Mouse (Mus musculus) stomach, postnatal 0 days (tissue): Measurements from ENCODE around the gene Opcml. TPM values are rescaled to one million over a fixed set of nuclear protein-coding genes. Genes with fewer than 3 reads are reported as not detected.

Experiments used
- ATAC-seq: fragments of 200-750 bp; cut with Nextera tagmentation; 2 replicates; pipeline ENCODE4 v1.8.0; 2017; ENCODE audit not compliant: low FRiP score, low TSS enrichment
- DNase-seq: peaks from one replicate; pipeline ENCODE4 v3.0.0-alpha.2; 2016; ENCODE audit warnings: low spot score
- H3K27ac ChIP-seq: fragments of 300-500 bp; sonication (generic); replicated peaks from 2 replicates; pipeline ENCODE4 v1.5.1; 2014; ENCODE audit warnings: mild to moderate bottlenecking, control low read depth
- H3K27me3 ChIP-seq: fragments of 300-500 bp; sonication (generic); 2 replicates; pipeline ENCODE4 v1.6.1; 2014; ENCODE audit warnings: low read length; ENCODE audit not compliant: control insufficient read depth, insufficient read depth
- H3K36me3 ChIP-seq: fragments of 300-500 bp; sonication (generic); 2 replicates; pipeline ENCODE4 v1.6.1; 2014; ENCODE audit warnings: low read length, mixed read lengths; ENCODE audit not compliant: control insufficient read depth, insufficient read depth
- H3K4me1 ChIP-seq: fragments of 300-500 bp; sonication (generic); replicated peaks from 2 replicates; pipeline ENCODE4 v1.6.1; 2014; ENCODE audit warnings: antibody characterized with exemption; ENCODE audit not compliant: control insufficient read depth, insufficient read depth
- H3K4me2 ChIP-seq: fragments of 300-500 bp; sonication (generic); replicated peaks from 2 replicates; pipeline ENCODE4 v1.6.1; 2014; ENCODE audit warnings: low read depth, mild to moderate bottlenecking, control low read depth, moderate library complexity
- H3K4me3 ChIP-seq: fragments of 300-500 bp; sonication (generic); 2 replicates; pipeline ENCODE4 v1.5.1; 2014; ENCODE audit warnings: low read depth, low read length, control low read depth
- H3K9ac ChIP-seq: fragments of 300-500 bp; sonication (generic); 2 replicates; pipeline ENCODE4 v1.6.1; 2014; ENCODE audit warnings: mild to moderate bottlenecking, low read length, control low read depth, mixed read lengths
- H3K9me3 ChIP-seq: fragments of 300-500 bp; sonication (generic); 2 replicates; pipeline ENCODE4 v1.6.1; 2016; ENCODE audit warnings: low read length; ENCODE audit not compliant: control insufficient read depth
- CTCF ChIP-seq: IDR thresholded peaks from 2 replicates; pipeline ENCODE4 v1.5.1; 2016; ENCODE audit warnings: antibody characterized with exemption, low read depth, mild to moderate bottlenecking, moderate library complexity
- EP300 ChIP-seq: optimal IDR thresholded peaks from 2 replicates; pipeline ENCODE3; 2016; ENCODE audit warnings: antibody characterized with exemption
- WGBS: fragments of 180-500 bp; shearing (Covaris S2); extraction: QIAGEN DNeasy Blood & Tissue Kit; methylation state at CpG from one replicate; pipeline ENCODE4 v1.1.7; 2014; 5-methylcytosine and 5-hydroxymethylcytosine counted together
- polyA plus RNA-seq: library from polyadenylated mRNA; unstranded; fragments of >200 nt; fragmentation: Nextera tagmentation; extraction: Ambion mirVana; gene quantifications from 2 replicates; pipeline ENCODE4 v1.2.1, GENCODE M21; 2015

Opcml gene
- polyA plus RNA-seq, 1 experiment from 2014 or later: 1.1 TPM

DNA sequence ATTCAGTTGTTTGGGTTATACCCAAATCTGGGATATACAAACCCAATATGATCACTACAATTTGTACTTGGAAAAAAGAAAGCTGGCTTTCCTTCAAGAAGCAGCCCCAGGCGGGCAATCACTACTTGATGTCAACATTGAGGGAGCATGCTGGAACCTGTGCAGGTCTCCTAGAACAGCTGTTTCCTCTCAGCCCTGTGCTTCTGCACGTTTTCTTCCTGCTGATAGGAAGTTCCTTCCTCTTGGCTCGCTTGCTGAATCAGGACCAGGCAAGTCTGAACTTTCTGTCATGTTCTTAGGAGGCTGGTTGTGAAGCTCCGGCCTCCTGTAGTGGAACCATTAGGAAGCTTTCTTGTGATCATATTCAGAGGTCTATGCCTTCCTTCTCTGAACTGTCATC lies 746.1 kb downstream of the Opcml start:
- DNase-seq: no peak
- Histone ChIP-seq H3K4me3 (no peak overlapping the region), H3K9me3 (no peaks in the 10 kb centered on the region), H3K27ac (no peak overlapping the region), H3K36me3 (no peaks in the 10 kb centered on the region), H3K27me3 (no peaks in the 10 kb centered on the region), H3K9ac (no peak overlapping the region), H3K4me2 (no peak overlapping the region), H3K4me1 (no peaks in the 10 kb centered on the region)
- 36% methylated on average over 4 of the region's 4 CpGs for WGBS
- no peak for ATAC-seq
- no peak for TF ChIP-seq CTCF
- TF ChIP-seq EP300: no peak

GRCm38 (mm10) chr9:28548189-28548588 lies 757.6 kb downstream of the Opcml start:
- H3K9me3 ChIP-seq: no peaks in the 10 kb centered on the region
- H3K27ac ChIP-seq: no peak overlapping the region
- H3K9ac ChIP-seq: no peak overlapping the region
- no peak for ATAC-seq
- TF ChIP-seq CTCF (no peak), EP300 (no peak)
- H3K27me3 ChIP-seq: no peaks in the 10 kb centered on the region
- no peak overlapping the region for H3K4me2 ChIP-seq
- H3K36me3 ChIP-seq: no peaks in the 10 kb centered on the region
- 53% methylated on average over 9 of the region's 9 CpGs for WGBS
- H3K4me1 ChIP-seq: no peaks in the 10 kb centered on the region
- no peak for DNase-seq
- no peak overlapping the region for H3K4me3 ChIP-seq

DNA sequence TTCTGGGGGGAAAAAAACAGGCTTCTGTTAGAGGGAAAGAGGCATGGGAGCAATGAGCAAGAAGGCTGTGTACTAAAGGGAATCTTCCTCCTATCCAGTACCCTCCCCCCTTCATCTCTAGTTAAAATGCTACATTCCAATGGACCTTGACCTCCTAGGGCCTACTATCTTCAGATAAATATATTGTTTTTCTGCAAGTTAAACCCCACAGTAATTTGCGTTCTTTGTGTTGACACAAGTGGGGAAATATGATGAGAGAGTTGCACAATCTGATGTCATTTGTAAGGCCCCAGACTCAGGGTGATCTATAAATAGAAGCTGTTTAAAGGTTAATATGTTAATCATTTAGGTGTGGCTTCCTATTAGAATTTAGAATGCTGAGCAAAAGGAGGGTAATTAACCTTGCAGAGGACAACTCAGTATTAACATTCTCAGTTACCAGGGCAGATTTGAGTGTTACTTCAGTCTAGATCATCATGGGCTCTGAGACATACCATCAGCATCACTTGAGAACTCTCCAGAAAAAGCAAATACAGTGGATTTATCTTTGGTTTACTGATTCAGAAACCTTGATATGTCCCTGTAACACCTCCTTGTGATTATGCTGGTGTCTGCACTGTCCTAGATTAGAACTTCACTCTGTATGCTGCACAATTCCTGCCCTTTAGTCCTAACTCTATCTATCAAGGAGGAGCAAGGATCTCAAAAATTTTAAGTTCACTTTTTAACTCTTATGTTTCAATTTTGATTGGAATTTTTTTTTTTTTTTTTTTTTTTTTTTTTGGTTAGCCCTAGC lies 762.0 kb downstream of the Opcml start:
- 57% methylated on average over 1 of the region's 1 CpGs for WGBS
- Histone ChIP-seq H3K4me3 (no peak overlapping the region), H3K4me1 (no peaks in the 10 kb centered on the region), H3K9me3 (no peaks in the 10 kb centered on the region), H3K9ac (no peak overlapping the region), H3K27ac (no peak overlapping the region), H3K4me2 (no peak overlapping the region), H3K27me3 (no peaks in the 10 kb centered on the region), H3K36me3 (no peaks in the 10 kb centered on the region)
- DNase-seq: no peak
- no peak for ATAC-seq
- no peak for TF ChIP-seq CTCF
- TF ChIP-seq EP300: no peak

DNA sequence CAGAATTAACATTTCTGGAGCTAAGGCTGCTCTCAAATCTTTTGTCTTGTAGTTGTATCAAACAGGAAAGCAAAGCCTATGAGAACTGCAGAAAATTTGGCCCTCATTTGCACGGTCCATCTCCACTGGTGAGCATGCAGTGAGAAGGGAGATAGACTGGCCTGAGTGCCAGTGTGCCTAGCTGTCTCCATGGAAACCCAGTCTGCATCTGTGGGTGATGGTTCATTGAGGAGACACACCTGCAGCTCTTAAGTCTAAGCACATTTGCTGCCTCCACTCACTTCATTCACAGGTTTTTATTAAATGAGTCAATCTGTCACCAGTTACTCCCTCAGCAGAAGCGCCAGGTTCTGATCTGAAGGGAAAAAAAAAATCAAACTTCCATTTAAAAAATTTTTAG lies 768.1 kb downstream of the Opcml start:
- H3K4me3 ChIP-seq: no peak overlapping the region
- no peak overlapping the region for H3K27ac ChIP-seq
- H3K4me1 ChIP-seq: no peaks in the 10 kb centered on the region
- no peak for DNase-seq
- 60% methylated on average over 2 of the region's 2 CpGs for WGBS
- TF ChIP-seq EP300: no peak
- ATAC-seq: no peak
- H3K36me3 ChIP-seq: no peaks in the 10 kb centered on the region
- no peaks in the 10 kb centered on the region for H3K9me3 ChIP-seq
- no peaks in the 10 kb centered on the region for H3K27me3 ChIP-seq
- H3K4me2 ChIP-seq: no peak overlapping the region
- no peak overlapping the region for H3K9ac ChIP-seq

DNA sequence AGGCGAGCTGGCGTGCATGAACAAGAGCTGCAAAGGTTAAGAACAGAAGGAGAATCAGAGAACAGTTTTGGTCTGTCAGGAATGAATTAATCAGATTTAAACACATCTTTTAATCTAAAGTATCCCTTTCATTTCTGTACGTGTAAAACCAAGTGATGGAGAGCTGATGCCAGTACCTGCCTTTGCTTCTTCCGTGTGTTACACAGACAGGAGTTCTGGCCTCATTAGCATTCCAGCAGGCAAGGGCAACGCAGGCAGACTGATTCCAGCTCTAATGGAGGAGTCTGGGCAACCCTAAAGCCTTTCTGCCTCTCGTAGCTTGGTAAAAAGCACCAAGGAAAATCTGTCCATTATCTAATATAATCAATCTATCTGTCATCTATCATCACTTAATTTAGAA lies 771.2 kb downstream of the Opcml start:
- 35% methylated on average over 6 of the region's 6 CpGs for WGBS
- Histone ChIP-seq H3K36me3 (no peaks in the 10 kb centered on the region), H3K9me3 (no peaks in the 10 kb centered on the region), H3K4me2 (no peak overlapping the region), H3K27me3 (no peaks in the 10 kb centered on the region), H3K4me3 (no peak overlapping the region), H3K9ac (no peak overlapping the region), H3K4me1 (no peaks in the 10 kb centered on the region), H3K27ac (no peak overlapping the region)
- no peak for DNase-seq
- no peak for TF ChIP-seq EP300
- no peak for TF ChIP-seq CTCF
- no peak for ATAC-seq

- H3K9me3 ChIP-seq: no peaks in the 10 kb centered on the region
- no peak for DNase-seq
- no peak overlapping the region for H3K4me2 ChIP-seq
- WGBS: 37% methylated on average over 14 of the region's 14 CpGs
- TF ChIP-seq CTCF: no peak
- TF ChIP-seq EP300: no peak
- no peaks in the 10 kb centered on the region for H3K27me3 ChIP-seq
- no peak overlapping the region for H3K4me3 ChIP-seq
- no peaks in the 10 kb centered on the region for H3K36me3 ChIP-seq
- ATAC-seq: no peak
- H3K9ac ChIP-seq: no peak overlapping the region
- H3K4me1 ChIP-seq: no peaks in the 10 kb centered on the region
- H3K27ac ChIP-seq: no peak overlapping the region
These were observed 772.6 kb downstream of the Opcml start for GRCm38 (mm10) chr9:28563066-28563683.
